Mouse (Mus musculus) lung, postnatal 0 days (tissue): ENCODE results near the gene Prss46.

Experiments used
- CTCF ChIP-seq: IDR thresholded peaks from 2 replicates; pipeline ENCODE4 v1.5.1; 2016; ENCODE audit warnings: antibody characterized with exemption, mild to moderate bottlenecking
- EP300 ChIP-seq: IDR thresholded peaks from 2 replicates; pipeline ENCODE4 v1.6.1; 2016; ENCODE audit warnings: antibody characterized with exemption, mild to moderate bottlenecking, control low read depth

- TF ChIP-seq CTCF (no peak), EP300 (no peak)
These were observed 30.5 kb upstream of the Prss46 start, which contains the start of gene Prss44 for GRCm38 (mm10) chr9:110813789-110814188.
